Mouse (Mus musculus) cerebellum, adult 11-12 months (tissue): ENCODE data around the gene Rftn1.
"Not testable (repeated sequence)": the region's sequence is repeated elsewhere in the genome, so short reads cannot be mapped to it uniquely, and the experiment has no call there.

Experiments
- DNase-seq: peaks from one replicate; pipeline ENCODE4 v3.0.0; 2022

Gene Rftn1

DNA sequence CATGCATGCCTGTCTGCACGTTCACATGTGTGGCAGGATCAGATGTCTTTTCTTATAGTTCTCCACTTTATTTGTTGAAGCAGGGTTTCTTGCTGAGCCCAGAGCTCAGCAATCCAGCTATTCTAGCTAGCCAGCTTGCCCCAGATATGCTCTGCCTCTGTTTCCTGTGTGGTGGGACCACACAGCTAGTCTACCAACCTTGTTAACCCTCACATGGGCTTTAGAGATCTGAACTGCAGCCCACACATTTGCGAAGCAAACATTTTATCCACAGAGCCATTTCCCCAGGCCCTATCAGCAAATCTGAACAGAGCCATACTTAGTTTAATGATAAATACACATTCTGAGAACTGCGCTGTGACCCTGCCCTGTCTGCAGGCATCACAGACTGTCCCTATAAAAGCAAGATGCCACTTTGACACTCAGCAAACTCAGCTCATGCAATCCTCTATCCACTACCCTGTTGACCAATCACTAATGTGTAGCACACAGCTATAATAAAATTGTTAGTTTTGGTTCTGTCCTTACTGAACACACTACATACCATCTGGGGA lies 65.2 kb downstream of the Rftn1 start:
- no peak for DNase-seq

DNA sequence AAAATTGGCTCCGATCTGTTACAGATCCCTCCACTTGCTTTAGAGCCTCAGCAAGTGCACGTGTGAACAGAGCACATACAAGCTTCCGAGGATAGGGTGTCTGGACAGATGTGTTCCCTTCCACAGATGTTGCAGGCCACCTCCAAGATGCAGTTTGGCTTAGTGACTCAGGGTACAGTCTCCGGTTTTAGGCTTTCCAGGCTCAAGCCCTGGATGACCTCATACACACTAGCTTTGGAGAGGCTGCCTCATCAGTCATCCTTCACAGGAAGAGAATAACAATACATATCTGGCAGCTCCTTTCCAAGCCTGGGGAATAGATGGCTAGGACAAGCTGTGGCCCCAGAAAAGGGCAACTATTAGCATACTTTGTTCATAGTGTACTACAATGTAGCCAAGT lies 65.8 kb downstream of the Rftn1 start:
- DNase-seq = no peak

DNA sequence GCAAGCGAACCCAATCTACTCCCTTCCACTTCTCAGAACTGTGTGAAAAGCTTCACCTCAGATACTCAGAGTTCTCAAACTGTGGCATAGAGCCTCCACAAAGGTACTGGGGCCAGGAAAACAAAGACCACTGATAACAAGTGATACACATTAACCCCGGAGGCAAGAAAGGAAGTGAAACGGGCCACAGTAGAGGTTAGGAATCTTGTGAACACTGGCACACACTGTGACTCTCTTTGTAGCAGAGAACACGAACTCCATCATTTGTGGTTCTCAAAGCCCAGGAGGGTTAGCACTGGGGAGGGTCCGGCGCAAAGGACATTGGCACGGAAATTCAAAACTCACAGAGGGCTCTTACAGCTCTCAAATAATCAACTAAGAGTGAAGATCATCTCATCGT lies 67.9 kb downstream of the Rftn1 start:
- no peak for DNase-seq

DNA sequence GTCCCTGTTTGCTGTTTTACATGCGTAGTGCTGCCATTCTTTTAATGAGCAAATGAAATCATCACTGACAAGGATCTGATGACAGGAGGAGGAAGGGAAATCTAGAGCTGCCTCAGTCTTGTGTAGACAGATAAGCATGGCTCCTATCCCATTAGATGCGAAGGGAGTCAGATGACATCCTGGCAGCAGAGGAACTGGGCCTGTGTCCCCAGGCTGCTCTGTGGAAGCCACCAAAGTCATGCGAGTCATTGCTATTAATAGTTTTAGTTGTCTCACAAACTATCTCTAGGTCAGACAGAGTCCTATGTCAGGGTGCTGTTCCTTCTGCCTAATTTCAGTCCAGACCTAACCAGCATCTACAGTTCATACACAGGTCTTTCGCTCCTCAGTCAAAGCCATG lies 70.4 kb downstream of the Rftn1 start:
- no peak for DNase-seq

DNA sequence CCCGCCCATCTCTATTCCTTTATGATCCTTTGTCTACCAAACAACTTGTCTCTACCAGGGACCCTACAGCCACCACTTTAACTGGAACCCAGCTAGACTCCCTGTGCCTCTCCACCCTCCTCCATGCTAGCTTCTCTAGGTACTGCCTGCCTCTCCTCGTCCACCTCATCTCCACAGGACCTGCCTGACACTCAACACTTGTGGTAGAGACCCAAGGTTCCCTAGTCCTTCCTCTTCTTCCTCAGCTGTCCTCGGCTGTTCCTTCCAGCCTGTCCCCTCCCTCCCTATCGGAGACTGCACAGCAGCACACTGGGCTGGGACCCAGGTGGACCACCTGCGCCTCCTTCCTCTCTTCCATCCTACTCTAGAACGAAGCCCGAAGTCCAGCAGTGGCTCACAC lies 73.0 kb downstream of the Rftn1 start:
- no peak for DNase-seq

DNA sequence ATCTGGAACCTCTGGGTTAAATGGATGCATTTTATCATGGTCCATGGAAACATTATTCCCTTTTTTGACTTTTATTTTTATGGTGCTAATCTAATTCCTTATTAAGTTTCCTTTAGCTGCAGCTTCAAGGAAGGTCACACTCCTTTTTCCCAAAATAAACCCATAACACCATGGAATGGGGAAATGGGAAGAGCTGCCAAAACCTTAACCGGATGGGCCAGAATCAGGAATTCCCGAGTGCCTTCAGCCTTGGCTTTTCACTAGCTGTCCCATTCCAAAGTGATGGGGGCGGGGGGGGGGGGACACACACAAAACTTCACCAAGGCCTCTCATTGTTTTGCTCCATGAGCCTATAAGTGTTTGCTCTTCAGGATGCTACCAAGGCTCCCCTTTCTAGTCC lies 73.5 kb downstream of the Rftn1 start:
- DNase-seq = no peak

DNA sequence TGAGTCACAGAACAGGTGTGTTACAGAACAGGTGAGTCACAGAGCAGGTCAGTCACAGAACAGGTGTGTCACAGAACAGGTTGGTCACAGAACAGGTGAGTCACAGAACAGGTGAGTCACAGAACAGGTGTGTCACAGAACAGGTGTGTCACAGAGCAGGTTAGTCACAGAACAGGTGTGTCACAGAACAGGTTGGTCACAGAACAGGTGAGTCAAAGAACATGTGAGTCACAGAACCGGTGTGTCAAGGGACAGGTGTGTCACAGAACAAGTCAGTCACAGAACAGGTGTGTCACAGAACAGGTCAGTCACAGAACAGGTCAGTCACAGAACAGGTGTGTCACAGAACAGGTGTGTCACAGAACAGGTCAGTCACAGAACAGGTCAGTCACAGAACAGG lies 74.1 kb downstream of the Rftn1 start:
- not testable (repeated sequence) for DNase-seq

DNA sequence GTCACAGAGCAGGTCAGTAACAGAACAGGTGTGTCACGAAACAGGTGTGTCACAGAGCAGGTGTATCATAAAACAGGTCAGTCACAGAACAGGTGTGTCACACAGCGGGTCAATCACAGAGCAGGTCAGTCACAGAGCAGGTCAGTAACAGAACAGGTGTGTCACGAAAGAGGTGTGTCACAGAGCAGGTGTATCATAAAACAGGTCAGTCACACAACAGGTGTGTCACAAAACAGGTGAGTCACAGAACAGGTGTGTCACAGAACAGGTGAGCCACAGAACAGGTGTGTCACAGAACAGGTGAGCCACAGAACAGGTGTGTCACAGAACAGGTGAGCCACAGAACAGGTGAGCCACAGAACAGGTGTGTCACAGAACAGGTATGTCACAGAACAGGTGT lies 74.8 kb downstream of the Rftn1 start:
- DNase-seq = not testable (repeated sequence)

DNA sequence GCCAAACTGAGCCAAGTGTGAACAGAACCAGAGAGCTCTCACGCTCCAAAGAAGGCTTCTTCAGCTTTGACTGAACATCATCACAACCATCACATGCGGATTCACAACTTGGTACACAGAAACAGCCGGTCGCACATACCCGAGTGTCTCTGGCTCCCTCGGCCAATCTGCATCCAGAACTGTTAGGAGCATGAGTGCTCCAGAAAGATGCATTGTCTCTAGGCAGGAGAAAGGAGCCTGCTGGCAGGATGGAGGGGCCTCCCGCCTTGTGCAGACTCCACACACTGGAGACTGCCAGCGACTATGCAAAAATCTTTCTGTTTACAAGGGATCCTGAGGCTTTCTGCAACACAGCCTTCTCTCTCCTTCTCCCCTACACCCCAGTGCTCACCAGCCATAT lies 75.8 kb downstream of the Rftn1 start:
- DNase-seq = no peak

DNA sequence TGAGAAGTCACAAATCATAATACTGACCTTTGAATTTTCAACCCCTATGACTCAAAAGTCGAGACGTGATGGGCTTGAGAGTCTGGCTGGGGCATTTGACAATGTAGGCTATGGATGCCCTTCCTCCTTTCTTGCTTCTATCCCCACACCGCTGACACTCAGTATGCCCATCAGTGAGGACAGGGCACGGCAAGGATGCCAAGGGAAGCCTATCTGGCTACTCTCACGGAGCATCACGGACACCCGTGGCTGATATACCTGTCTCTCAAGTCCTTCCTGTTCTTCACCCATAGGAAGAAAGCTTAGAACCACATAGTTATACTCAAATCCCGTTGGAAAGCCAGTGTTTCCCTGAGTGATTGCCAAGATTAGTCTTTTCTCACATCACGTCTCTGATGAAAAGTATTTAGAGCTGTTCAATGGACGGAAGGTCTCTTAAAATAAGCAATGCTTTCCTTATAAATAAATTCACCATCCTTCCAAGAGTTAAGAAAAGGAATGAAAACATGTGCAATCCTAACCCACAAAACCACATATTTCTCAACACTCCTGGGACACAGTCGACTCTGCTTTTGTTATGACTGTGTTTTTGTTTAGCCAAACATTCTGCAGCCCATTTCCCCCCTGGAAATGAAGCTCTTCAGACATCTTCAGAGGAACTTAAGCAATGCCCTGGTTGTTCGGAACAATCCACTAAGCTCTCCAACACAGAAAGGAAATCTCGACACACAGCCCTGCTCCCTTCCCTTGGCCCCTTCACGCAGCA lies 79.6 kb downstream of the Rftn1 start:
- DNase-seq = no peak

DNA sequence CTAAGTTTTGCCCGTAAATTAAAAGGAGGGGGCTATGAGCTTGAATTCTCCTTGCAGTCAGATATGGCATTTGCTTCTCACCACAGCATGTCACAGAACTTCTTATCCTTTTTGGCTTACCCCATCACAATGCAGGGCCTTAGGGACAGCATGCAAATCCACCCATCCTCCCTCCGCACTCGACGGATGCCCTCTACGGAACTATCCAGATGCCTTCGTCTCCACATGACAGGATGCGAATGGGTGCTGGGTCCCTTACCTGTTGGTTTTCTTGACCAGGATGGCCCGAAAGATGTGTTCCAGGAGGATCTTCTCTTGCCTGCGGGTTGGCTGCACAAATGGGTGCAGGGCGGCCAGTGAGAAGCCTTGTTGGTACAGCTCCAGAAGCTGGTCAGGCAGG lies 83.7 kb downstream of the Rftn1 start:
- no peak for DNase-seq

DNA sequence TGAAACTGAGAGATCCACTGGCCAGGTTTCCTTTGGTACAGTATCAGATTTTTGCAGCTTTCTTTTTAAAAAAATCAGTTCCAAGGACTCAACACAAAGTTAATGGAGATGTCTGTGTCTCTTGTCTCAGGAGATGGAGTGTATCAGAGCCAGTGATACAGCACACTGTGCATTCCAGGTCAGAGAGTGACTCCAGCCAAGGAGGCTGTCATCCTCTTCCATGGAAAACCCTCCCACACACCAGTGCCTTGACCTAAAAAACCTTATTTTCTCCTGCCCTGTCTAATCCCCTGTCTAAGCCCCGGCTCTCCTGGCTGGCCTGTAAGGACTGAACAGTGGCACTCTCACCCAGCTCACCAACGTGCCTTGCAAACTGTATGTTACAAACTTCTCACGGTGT lies 86.3 kb downstream of the Rftn1 start:
- no peak for DNase-seq

DNA sequence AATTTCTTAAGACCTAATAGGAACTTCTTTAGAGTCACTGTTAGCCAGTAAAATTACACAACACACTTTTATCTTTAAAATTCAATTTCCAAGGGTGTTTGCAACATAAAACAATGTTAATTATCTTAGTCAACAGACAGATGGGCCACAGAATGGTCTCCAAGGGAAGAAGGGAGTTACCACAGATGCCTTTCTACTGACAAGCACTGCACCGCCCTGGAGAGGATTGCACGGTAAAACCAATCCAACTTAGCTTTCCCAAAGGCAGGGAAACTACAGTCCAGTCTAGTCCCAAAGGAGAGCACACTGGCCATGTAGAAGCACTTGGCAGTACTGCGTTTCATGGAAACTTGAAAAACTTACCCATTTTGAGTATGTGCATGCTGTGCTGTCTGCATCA lies 89.1 kb downstream of the Rftn1 start:
- DNase-seq = no peak

DNA sequence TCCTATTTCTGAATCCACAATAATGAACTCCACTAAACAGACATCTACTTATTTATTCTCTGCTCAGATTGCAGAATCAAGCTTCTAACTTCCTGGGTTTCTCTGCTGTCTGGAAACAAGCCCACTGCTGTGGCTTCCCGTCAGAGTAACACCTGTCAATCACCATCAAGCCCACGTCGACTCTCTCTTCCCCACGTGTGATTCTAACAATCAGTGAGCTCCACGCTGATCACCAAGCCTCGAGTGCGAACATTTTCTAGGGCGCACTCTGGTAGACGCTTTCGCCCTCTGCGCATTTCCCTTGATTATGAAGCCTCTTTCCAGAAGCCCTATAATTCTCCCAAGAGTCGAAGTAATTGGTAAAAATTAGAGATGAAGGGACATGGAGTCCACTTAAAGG lies 90.4 kb downstream of the Rftn1 start:
- DNase-seq = no peak

DNA sequence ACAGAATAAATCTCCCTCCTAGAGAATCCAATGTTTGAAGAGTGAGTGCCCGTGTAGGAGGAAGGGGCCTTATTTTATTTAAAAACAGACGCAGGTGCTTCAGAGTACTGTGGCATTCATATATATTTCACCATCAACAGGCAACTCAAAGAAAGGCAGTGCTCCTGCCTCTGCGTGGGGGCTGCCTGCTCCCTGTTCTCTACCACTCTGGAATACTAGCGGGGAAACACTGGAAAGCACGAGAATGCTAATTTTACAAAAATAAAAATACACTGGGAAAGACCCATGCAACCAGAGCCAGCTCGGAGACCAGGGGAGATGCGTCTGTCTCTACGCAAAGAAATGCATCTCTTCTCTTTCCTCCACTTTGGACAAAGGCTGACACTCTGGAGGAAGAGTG lies 91.1 kb downstream of the Rftn1 start:
- DNase-seq = no peak

DNA sequence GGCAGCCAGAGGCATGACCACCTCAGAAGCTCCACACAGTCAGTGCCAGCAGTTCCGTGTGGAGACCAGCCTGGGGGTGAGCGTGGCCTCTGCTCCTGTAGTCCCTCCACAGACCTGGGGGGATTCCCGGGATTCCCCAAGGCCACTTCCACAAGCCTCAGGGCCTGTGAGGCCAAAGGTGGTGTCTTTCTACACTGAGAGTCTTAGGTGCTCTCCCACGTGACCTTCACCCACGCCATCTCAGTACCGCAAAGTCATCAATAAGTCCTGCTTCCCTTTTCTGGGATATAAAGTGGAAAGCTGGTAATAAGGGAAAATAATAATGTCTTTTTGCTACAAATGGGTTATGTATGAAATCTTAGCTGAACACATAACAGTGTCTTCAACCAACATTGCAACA lies 92.2 kb downstream of the Rftn1 start:
- DNase-seq = no peak

DNA sequence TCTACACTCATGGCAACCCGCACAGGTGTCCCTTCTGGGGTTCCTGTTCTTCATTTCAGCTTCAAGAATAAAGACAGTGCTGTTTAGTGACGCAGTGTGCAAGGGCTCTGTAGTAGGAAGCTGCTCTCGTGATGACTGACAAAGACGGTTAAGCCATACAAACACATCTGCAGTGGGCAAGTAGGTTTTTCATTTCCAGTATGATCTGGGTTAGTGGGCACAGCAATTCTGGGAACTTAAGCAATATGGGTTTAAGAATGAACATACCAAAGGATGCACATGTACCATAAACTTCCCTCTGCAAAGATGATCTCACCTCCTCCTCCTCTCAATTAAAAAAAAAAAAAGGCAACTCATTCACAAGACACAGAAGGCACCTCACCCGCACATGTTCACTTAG lies 92.6 kb downstream of the Rftn1 start:
- DNase-seq = no peak

DNA sequence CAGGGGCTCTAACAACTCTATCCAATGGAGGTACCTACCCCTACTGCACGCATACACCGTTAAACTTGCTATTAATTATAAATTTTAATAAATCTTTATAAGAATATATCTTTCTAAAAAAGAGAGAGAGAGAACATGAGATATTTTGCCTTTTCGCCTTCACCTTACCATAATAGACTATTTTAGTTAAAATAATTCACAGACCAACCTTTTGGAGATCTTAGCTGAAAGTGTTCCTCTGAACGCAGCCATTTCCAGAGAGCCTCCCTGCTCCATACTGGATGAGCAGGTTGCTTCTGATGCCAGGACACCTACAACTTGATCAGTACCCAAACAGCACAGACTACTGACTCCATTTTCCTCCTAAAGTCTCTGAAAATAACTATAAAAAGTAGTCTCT lies 94.2 kb downstream of the Rftn1 start:
- no peak for DNase-seq

DNA sequence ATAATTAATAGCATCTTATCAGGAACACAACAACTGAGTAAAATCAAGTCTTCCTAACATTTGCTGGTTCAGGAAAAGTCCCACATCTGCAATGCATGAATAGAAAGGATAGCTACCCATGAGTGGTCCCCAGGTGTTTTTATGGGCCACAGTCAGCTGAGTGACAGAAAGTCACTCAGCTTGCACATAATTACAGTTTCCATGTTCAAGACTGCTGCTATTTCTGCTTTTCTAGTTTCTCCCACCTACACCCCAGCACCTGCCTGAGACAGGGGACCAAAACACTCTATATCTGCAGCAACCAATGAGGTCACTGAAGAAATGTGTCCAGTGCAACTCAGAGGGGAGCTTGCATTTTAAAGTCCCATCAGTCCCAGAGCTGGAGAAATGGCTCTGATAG lies 95.9 kb downstream of the Rftn1 start:
- no peak for DNase-seq

DNA sequence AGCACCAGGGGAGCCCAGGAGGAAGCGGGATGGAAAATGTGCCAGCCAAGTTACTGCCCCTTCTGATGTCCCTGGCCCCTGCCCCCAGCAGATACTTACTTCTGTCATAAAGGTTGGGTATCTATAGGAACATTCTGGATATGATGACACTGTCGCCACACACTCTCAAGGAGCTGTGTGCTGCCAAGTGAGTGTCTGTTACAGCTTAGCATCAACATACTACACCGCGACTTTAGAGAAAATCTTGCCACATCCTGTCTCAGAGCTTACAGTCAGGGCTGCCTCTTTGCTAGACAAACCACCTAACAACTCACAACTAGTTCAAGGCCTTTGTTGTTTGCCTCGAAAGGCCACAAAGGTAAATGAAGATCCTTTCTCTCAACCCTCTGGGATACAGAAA lies 96.4 kb downstream of the Rftn1 start:
- no peak for DNase-seq

DNA sequence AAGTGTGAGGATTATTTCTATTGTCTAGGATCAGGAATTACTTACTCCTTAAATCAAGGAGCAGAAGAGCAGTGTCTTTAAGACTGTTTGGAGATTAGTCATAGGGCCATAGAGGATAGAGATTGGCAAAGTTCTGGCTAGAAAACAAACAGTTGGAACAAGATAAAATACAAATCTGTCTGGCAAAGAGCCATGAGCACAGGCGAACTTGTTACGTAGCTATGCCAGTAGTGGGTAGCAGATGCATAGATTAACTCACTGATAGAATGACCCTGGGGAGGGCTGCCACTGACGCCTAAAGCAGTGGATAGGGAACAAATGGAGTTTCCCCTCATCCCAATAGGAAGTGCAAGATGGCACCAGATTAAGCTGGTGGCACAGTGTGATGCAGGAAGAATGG lies 97.1 kb downstream of the Rftn1 start:
- DNase-seq = no peak

DNA sequence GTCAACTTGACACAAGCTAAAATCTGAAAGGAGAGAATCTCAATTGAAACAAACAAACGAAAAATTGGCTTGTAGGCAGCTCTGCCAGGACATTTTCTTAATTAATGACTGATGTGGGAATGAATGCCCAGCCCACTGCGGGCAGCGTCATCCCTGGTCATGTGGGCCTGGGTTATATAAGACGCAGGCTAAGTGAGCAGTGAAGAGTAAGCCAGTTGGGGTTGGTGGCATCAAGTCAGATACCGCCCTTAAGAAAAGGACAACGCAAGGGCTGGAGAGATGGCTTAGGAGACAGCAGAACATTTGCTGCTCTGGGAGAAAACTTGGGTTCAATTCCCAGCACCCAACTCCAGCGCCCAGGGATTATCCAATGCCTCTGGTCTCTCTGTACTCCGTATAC lies 97.6 kb downstream of the Rftn1 start:
- no peak for DNase-seq

DNA sequence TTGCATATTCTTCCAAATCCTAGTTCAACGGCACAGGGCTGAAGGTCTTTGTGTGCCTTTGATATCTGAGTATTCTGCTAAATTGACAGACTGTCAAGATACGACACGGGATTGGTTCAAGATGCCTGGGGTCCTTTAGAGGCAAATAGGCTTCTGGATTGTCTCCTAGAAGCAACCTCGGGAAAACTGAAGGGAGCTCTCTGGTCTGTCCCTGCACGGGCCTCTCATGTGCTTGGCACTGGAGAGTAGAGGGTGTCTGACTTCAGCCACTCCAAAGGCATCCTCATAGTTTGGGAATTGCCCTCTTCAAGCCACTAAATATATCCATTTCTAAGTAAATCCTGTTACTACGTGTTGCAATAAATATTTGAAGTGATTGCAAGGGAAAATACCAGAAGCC lies 98.6 kb downstream of the Rftn1 start:
- DNase-seq = no peak

DNA sequence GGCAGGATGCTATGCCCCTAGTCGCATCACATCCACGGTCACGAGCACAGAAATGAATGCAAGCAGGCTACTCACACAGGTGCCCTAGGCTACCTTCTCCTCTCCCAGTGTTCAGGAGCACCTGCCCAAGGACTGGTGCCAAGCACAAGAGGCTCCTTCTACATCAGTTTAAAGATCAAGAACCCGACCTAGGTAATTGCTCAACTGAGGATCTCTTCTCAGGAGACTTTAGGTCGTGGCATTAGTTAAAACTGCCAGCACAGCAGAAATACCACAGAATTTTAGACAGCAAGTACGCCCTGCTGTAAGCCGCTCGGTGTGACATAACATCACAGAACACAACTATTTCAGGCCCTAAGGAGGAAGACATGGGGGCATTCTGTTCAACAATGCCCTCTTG lies 100.7 kb downstream of the Rftn1 start:
- no peak for DNase-seq

DNA sequence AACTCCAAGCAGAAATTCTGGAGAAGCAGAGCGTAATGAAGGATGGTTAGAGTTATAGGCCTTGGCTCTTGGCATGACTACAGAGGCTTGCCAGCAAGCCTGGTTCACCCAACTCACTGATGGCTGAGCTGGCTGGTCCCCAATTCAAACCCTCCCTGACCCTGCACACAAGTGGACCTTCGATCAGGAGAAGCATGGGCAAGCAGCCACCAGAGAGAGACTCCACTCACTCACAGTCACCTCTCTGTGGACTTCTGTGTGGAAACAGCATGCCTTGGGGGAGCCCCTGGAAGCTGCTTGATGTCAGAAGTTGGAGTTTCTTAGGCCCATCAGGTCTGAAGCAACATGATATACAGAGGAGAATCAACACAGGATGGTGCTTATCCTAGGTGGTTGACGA lies 102.4 kb downstream of the Rftn1 start:
- DNase-seq = no peak
